Mouse (Mus musculus) CH12.LX (cell line): Measurements from ENCODE around the gene Gm21958. TPM values are rescaled to one million over a fixed set of nuclear protein-coding genes. Genes with fewer than 3 reads are reported as not detected.
A peak's percentile ranks its signal among the peaks of the same experiment; 100 is the strongest.

Experiments
- DNase-seq: peaks from one replicate; pipeline ENCODE4 v3.0.0-alpha.2; 2013; ENCODE audit errors: extremely low read depth
- H3K27ac ChIP-seq: 2 replicates; pipeline ENCODE4 v1.5.1; 2012; ENCODE audit warnings: low read depth, mild to moderate bottlenecking, control low read depth, moderate library complexity; ENCODE audit not compliant: insufficient read depth
- H3K27me3 ChIP-seq: replicated peaks from 2 replicates; pipeline ENCODE3; 2012; ENCODE audit warnings: inconsistent platforms
- H3K36me3 ChIP-seq, 2 experiments: replicated peaks in 1 of 2; 2 replicates each; pipeline versions ENCODE3 to v1.6.1; 2012; ENCODE audit warnings: inconsistent platforms in 1 of 2, low read length in 1 of 2, mild to moderate bottlenecking in 1 of 2, mixed read lengths in 1 of 2, moderate library complexity in 1 of 2; ENCODE audit not compliant: control insufficient read depth in 1 of 2, insufficient read depth in 1 of 2
- H3K4me1 ChIP-seq, 2 experiments: 2 replicates each; pipeline ENCODE4 v1.6.1; 2012; ENCODE audit warnings: inconsistent platforms in 1 of 2, moderate library complexity in 1 of 2; ENCODE audit not compliant: insufficient read depth in 2 of 2, control insufficient read depth in 1 of 2
- H3K4me2 ChIP-seq: 2 replicates; pipeline ENCODE4 v1.6.1; 2012; ENCODE audit warnings: low read depth, mild to moderate bottlenecking, control low read depth; ENCODE audit not compliant: poor library complexity, insufficient read depth, severe bottlenecking
- H3K4me3 ChIP-seq, 3 experiments: fragments of 150-350 bp in 1 of 3; sonication (generic) in 1 of 3; replicated peaks in 1 of 3; 2 replicates each; pipeline versions ENCODE3 to v1.5.1; 2011 to 2012; ENCODE audit warnings: low read depth in 2 of 3, low read length in 2 of 3, mild to moderate bottlenecking in 2 of 3, moderate library complexity in 2 of 3, control low read depth in 1 of 3, improper control_type of control experiment in 1 of 3, inconsistent platforms in 1 of 3, mixed read lengths in 1 of 3; ENCODE audit not compliant: poor library complexity in 1 of 3
- H3K79me2 ChIP-seq: replicated peaks from 2 replicates; pipeline ENCODE4 v1.6.1; 2012; ENCODE audit warnings: mild to moderate bottlenecking, moderate library complexity; ENCODE audit not compliant: control insufficient read depth, poor library complexity, insufficient read depth, severe bottlenecking; ENCODE audit errors: extremely low read depth
- H3K9ac ChIP-seq: 2 replicates; pipeline ENCODE4 v1.6.1; 2012; ENCODE audit warnings: low read depth, mild to moderate bottlenecking, control low read depth, moderate library complexity; ENCODE audit not compliant: insufficient read depth
- H3K9me3 ChIP-seq: replicated peaks from 2 replicates; pipeline ENCODE3; 2012; ENCODE audit warnings: low read length, inconsistent platforms, mixed read lengths
- BHLHE40 ChIP-seq: IDR thresholded peaks from 2 replicates; pipeline ENCODE4 v1.6.1; 2011; ENCODE audit warnings: mild to moderate bottlenecking, low read depth, low read length, improper control_type of control experiment
- CHD1 ChIP-seq: IDR thresholded peaks from 2 replicates; pipeline ENCODE4 v1.6.1; 2012; ENCODE audit warnings: low read depth, low read length, improper control_type of control experiment, inconsistent platforms
- CTCF ChIP-seq, 2 experiments: IDR thresholded peaks in 1 of 2; conservative IDR thresholded peaks in 1 of 2; 2 replicates each; pipeline ENCODE4 v1.5.1; 2011 to 2012; ENCODE audit warnings: low read depth in 2 of 2, low read length in 2 of 2, improper control_type of control experiment in 1 of 2, inconsistent platforms in 1 of 2, mild to moderate bottlenecking in 1 of 2, moderate library complexity in 1 of 2
- E2F4 ChIP-seq: IDR thresholded peaks from 2 replicates; pipeline ENCODE4 v1.6.1; 2011; ENCODE audit warnings: low read depth, low read length, improper control_type of control experiment; ENCODE audit not compliant: insufficient replicate concordance
- ELF1 ChIP-seq: IDR thresholded peaks from 2 replicates; pipeline ENCODE4 v1.6.1; 2014; ENCODE audit warnings: low read depth, mild to moderate bottlenecking, inconsistent platforms, low read length, improper control_type of control experiment
- EP300 ChIP-seq: IDR thresholded peaks from 2 replicates; pipeline ENCODE4 v1.6.1; 2011; ENCODE audit warnings: low read length, improper control_type of control experiment
- ETS1 ChIP-seq: conservative IDR thresholded peaks from 2 replicates; pipeline ENCODE4 v1.6.1; 2012; ENCODE audit warnings: low read depth, mild to moderate bottlenecking, inconsistent platforms, low read length, improper control_type of control experiment, moderate library complexity
- HCFC1 ChIP-seq: IDR thresholded peaks from 2 replicates; pipeline ENCODE4 v1.6.1; 2012; ENCODE audit warnings: low read depth, mild to moderate bottlenecking, inconsistent platforms, low read length, improper control_type of control experiment
- IRF4 ChIP-seq: IDR thresholded peaks from 2 replicates; pipeline ENCODE4 v1.6.1; 2014; ENCODE audit warnings: low read depth, mild to moderate bottlenecking, inconsistent platforms, low read length, improper control_type of control experiment
- JUN ChIP-seq: IDR thresholded peaks from 2 replicates; pipeline ENCODE4 v1.6.1; 2011; ENCODE audit warnings: low read depth, mild to moderate bottlenecking, low read length, improper control_type of control experiment, moderate library complexity; ENCODE audit not compliant: insufficient read depth
- KAT2A ChIP-seq: IDR thresholded peaks from 2 replicates; pipeline ENCODE4 v1.6.1; 2012; ENCODE audit warnings: low read length, improper control_type of control experiment, inconsistent platforms; ENCODE audit not compliant: insufficient replicate concordance
- MAFK ChIP-seq: IDR thresholded peaks from 2 replicates; pipeline ENCODE4 v1.6.1; 2011; ENCODE audit warnings: low read length, improper control_type of control experiment; ENCODE audit not compliant: insufficient replicate concordance
- MAX ChIP-seq: IDR thresholded peaks from 2 replicates; pipeline ENCODE4 v1.6.1; 2011; ENCODE audit warnings: low read length, improper control_type of control experiment
- PAX5 ChIP-seq: IDR thresholded peaks from 2 replicates; pipeline ENCODE4 v1.6.1; 2012; ENCODE audit warnings: low read length, inconsistent platforms, mixed read lengths
- POLR2A ChIP-seq: IDR thresholded peaks from 2 replicates; pipeline ENCODE4 v1.6.1; 2011; ENCODE audit warnings: low read depth, mild to moderate bottlenecking, improper control_type of control experiment, low read length
- POLR2AphosphoS2 ChIP-seq: IDR thresholded peaks from 2 replicates; pipeline ENCODE4 v1.6.1; 2011; ENCODE audit warnings: low read depth, low read length, improper control_type of control experiment
- RAD21 ChIP-seq: IDR thresholded peaks from 2 replicates; pipeline ENCODE4 v1.6.1; 2011; ENCODE audit warnings: low read depth, mild to moderate bottlenecking, low read length, improper control_type of control experiment, moderate library complexity
- RCOR1 ChIP-seq: conservative IDR thresholded peaks from 2 replicates; pipeline ENCODE4 v1.6.1; 2012; ENCODE audit warnings: low read depth, mild to moderate bottlenecking, inconsistent platforms, low read length, improper control_type of control experiment
- SIN3A ChIP-seq: IDR thresholded peaks from 2 replicates; pipeline ENCODE4 v1.6.1; 2012; ENCODE audit warnings: low read length, improper control_type of control experiment, inconsistent platforms
- SMC3 ChIP-seq: IDR thresholded peaks from 2 replicates; pipeline ENCODE4 v1.6.1; 2011; ENCODE audit warnings: low read depth, low read length, improper control_type of control experiment
- TCF12 ChIP-seq: IDR thresholded peaks from 2 replicates; pipeline ENCODE4 v1.6.1; 2014; ENCODE audit warnings: low read depth, mild to moderate bottlenecking, inconsistent platforms, low read length, improper control_type of control experiment
- USF1 ChIP-seq: IDR thresholded peaks from 2 replicates; pipeline ENCODE4 v1.6.1; 2014; ENCODE audit warnings: low read depth, mild to moderate bottlenecking, inconsistent platforms, low read length, improper control_type of control experiment
- USF2 ChIP-seq: conservative IDR thresholded peaks from 2 replicates; pipeline ENCODE4 v1.6.1; 2011; ENCODE audit warnings: low read depth, low read length, improper control_type of control experiment
- ZC3H11A ChIP-seq: IDR thresholded peaks from 2 replicates; pipeline ENCODE4 v1.6.1; 2012; ENCODE audit warnings: low read depth, mild to moderate bottlenecking, inconsistent platforms, low read length, improper control_type of control experiment
- ZKSCAN1 ChIP-seq: IDR thresholded peaks from 2 replicates; pipeline ENCODE4 v1.6.1; 2012; ENCODE audit warnings: low read depth, inconsistent platforms, low read length, improper control_type of control experiment, borderline replicate concordance
- ZMIZ1 ChIP-seq: IDR thresholded peaks from 2 replicates; pipeline ENCODE4 v1.6.1; 2012; ENCODE audit warnings: low read depth, mild to moderate bottlenecking, inconsistent platforms, low read length, improper control_type of control experiment
- dilution Hi-C: fragments of 300-500 bp; cut with MboI; formaldehyde crosslinking; loops from 2 replicates; pipeline ENCODE4 v1.14.3; 2020; ENCODE audit warnings: low sequenced_read_pairs; ENCODE audit not compliant: extremely low pct_unique_long_range_greater_than_20kb, extremely low pct_ligation_motif_present
- in situ Hi-C: fragments of 300-500 bp; cut with MboI; formaldehyde crosslinking; loops from 3 replicates; pipeline ENCODE4 v1.14.3; 2019; ENCODE audit warnings: low sequenced_read_pairs, low pct_ligation_motif_present, low pct_unique_long_range_greater_than_20kb, mixed read lengths
- polyA plus RNA-seq: library from polyadenylated mRNA; unstranded; fragments of >175 nt; gene quantifications from 2 replicates; pipeline ENCODE4 v1.2.1, GENCODE M21; 2012; ENCODE audit warnings: low read depth; ENCODE audit not compliant: insufficient read length
- total RNA-seq, 2 experiments: library from RNA; depleted of rRNA; stranded (reverse); fragments of 300-350 nt in 1 of 2; fragments of >200 nt in 1 of 2; gene quantifications; 2 replicates each; pipeline ENCODE4 v1.2.3; 2012 to 2014

Gm21958 gene
- total and polyA plus RNA-seq, 3 experiments, result 0.61 TPM; not detected in 2

DNA sequence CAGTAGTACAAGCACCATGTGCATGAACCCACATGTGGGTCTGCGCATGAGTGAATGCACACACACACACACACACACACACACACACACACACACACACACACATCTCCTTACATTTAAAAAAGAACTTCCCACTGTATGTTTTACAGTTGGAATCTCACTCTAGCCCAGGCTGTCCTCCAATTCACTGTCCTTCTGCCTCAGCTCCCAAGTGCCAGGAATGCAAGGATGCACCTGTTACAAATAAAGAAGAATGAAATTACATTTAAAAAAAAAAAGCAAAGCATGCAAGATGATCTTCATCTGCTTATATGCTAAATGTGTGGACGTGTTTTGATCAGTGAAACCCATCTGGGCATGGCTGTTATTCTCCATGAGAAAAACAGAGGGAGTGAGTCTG, 37.3 kb downstream of the Gm21958 start:
- dilution Hi-C loops, result no loop called here
- Histone ChIP-seq H3K79me2 (no peaks in the 10 kb centered on the region), H3K9me3 (peaks cover 2% of the 10 kb centered on the region), H3K36me3 (no peaks in the 10 kb centered on the region), H3K4me1 (peaks cover 9 to 25% of the 10 kb centered on the region in 2 experiments), H3K27me3 (no peaks in the 10 kb centered on the region), H3K4me2 (no peak overlapping the region), H3K27ac (no peak overlapping the region), H3K4me3 (no peak overlapping the region), H3K9ac (no peak overlapping the region)
- no peak for DNase-seq
- in situ Hi-C loops, result loop anchor here (25.0 kb wide), 1 partner anchor 940 kb away; no protein-coding TSS in a partner anchor
- TF ChIP-seq ZMIZ1 (no peak), SIN3A (no peak), USF1 (no peak), ZKSCAN1 (no peak), BHLHE40 (no peak), PAX5 (no peak), RCOR1 (no peak), E2F4 (no peak), ELF1 (no peak), MAX (no peak), ETS1 (no peak), HCFC1 (no peak), USF2 (no peak), CTCF (conservative IDR thresholded peaks at IDR 0.05 in 1 of 2, IDR thresholded peaks at IDR 0.05 in 1 of 2; ENCODE audit: low read depth in 2 of 2, low read length in 2 of 2) (no peak), CHD1 (no peak)

DNA sequence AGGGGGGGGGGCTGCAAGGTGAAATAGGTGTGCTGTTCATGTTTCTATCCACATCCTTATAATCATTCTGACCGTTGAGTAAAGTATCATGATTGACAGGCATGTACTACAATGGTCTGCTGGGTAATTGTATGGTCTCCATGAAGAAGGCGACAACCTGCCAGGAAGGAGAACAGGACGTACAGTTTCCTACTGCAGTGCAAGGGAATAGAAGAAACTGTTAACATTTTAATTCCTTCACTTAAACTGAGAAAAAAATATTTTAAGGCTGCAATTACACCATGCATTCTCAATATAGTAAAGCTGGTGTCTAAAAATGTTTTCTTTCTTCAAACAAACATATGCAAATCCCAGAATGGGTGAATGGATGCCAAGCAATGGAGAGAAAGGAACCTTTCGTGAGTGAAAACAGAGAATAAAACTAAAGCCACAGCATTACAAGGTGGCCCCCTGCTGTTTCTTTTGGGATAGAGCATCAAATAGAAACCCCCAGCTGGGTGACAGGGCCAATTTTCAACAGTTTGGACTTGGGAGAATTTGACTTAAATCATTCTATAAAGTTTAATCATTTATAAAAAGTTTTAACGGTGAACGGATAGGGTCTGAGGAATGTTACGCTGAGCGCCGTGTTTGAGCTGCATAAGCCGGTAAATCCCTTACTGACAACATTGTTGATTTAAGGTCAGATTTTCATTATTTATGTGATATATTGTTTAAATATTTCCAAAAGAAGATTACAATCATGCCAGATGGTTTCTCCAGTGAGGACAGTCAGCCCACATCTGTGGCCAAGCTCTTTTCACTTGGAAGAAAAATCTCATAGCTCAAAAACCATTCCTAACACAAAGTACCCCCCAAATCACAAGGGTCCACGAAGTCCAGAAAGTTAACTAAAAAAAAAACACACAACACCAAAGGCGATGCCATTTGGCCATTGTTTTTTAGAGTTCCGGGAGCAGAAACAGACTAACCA, 41.3 kb downstream of the Gm21958 start:
- Histone ChIP-seq H3K36me3 (no peaks in the 10 kb centered on the region), H3K4me3 (no peak overlapping the region), H3K27ac (no peak overlapping the region), H3K4me1 (peaks cover 3 to 9% of the 10 kb centered on the region in 2 experiments; a peak in 3 of 4 replicates), H3K9ac (no peak overlapping the region), H3K4me2 (no peak overlapping the region), H3K9me3 (peaks cover 2% of the 10 kb centered on the region), H3K27me3 (no peaks in the 10 kb centered on the region), H3K79me2 (no peaks in the 10 kb centered on the region)
- peak; percentile 53 for DNase-seq
- in situ Hi-C loops, result no loop called here
- TF ChIP-seq ZC3H11A (peak; percentile 44), PAX5 (no peak), POLR2AphosphoS2 (no peak), KAT2A (no peak), EP300 (no peak), ZMIZ1 (no peak), IRF4 (no peak), MAX (no peak), USF2 (no peak), RAD21 (peak; percentile 89), TCF12 (no peak), SMC3 (peak; percentile 82), MAFK (no peak), POLR2A (no peak), CTCF (conservative IDR thresholded peaks at IDR 0.05 in 1 of 2, IDR thresholded peaks at IDR 0.05 in 1 of 2; ENCODE audit: low read depth in 2 of 2, low read length in 2 of 2) (peak; percentile 24 to 85; a peak in 2 of 4 replicates), JUN (no peak), ETS1 (no peak)
- dilution Hi-C loops, result no loop called here
